Mouse (Mus musculus) CH12.LX (cell line): ENCODE data around the gene Tmem259. TPM values are rescaled to one million over a fixed set of nuclear protein-coding genes. Genes with fewer than 3 reads are reported as not detected.

Experiments
- DNase-seq: peaks from one replicate; pipeline ENCODE4 v3.0.0-alpha.2; 2013; ENCODE audit errors: extremely low read depth
- H3K27ac ChIP-seq: 2 replicates; pipeline ENCODE4 v1.5.1; 2012; ENCODE audit warnings: low read depth, mild to moderate bottlenecking, control low read depth, moderate library complexity; ENCODE audit not compliant: insufficient read depth
- H3K27me3 ChIP-seq: replicated peaks from 2 replicates; pipeline ENCODE3; 2012; ENCODE audit warnings: inconsistent platforms
- H3K36me3 ChIP-seq, 2 experiments: replicated peaks in 1 of 2; 2 replicates each; pipeline versions ENCODE3 to v1.6.1; 2012; ENCODE audit warnings: inconsistent platforms in 1 of 2, low read length in 1 of 2, mild to moderate bottlenecking in 1 of 2, mixed read lengths in 1 of 2, moderate library complexity in 1 of 2; ENCODE audit not compliant: control insufficient read depth in 1 of 2, insufficient read depth in 1 of 2
- H3K4me1 ChIP-seq, 2 experiments: 2 replicates each; pipeline ENCODE4 v1.6.1; 2012; ENCODE audit warnings: inconsistent platforms in 1 of 2, moderate library complexity in 1 of 2; ENCODE audit not compliant: insufficient read depth in 2 of 2, control insufficient read depth in 1 of 2
- H3K4me2 ChIP-seq: 2 replicates; pipeline ENCODE4 v1.6.1; 2012; ENCODE audit warnings: low read depth, mild to moderate bottlenecking, control low read depth; ENCODE audit not compliant: poor library complexity, insufficient read depth, severe bottlenecking
- H3K4me3 ChIP-seq, 3 experiments: fragments of 150-350 bp in 1 of 3; sonication (generic) in 1 of 3; replicated peaks in 1 of 3; 2 replicates each; pipeline versions ENCODE3 to v1.5.1; 2011 to 2012; ENCODE audit warnings: low read depth in 2 of 3, low read length in 2 of 3, mild to moderate bottlenecking in 2 of 3, moderate library complexity in 2 of 3, control low read depth in 1 of 3, improper control_type of control experiment in 1 of 3, inconsistent platforms in 1 of 3, mixed read lengths in 1 of 3; ENCODE audit not compliant: poor library complexity in 1 of 3
- H3K79me2 ChIP-seq: replicated peaks from 2 replicates; pipeline ENCODE4 v1.6.1; 2012; ENCODE audit warnings: mild to moderate bottlenecking, moderate library complexity; ENCODE audit not compliant: control insufficient read depth, poor library complexity, insufficient read depth, severe bottlenecking; ENCODE audit errors: extremely low read depth
- H3K9ac ChIP-seq: 2 replicates; pipeline ENCODE4 v1.6.1; 2012; ENCODE audit warnings: low read depth, mild to moderate bottlenecking, control low read depth, moderate library complexity; ENCODE audit not compliant: insufficient read depth
- H3K9me3 ChIP-seq: replicated peaks from 2 replicates; pipeline ENCODE3; 2012; ENCODE audit warnings: low read length, inconsistent platforms, mixed read lengths
- CHD1 ChIP-seq: IDR thresholded peaks from 2 replicates; pipeline ENCODE4 v1.6.1; 2012; ENCODE audit warnings: low read depth, low read length, improper control_type of control experiment, inconsistent platforms
- CHD2 ChIP-seq: IDR thresholded peaks from 2 replicates; pipeline ENCODE4 v1.6.1; 2011; ENCODE audit warnings: low read length, improper control_type of control experiment
- EP300 ChIP-seq: IDR thresholded peaks from 2 replicates; pipeline ENCODE4 v1.6.1; 2011; ENCODE audit warnings: low read length, improper control_type of control experiment
- ETS1 ChIP-seq: conservative IDR thresholded peaks from 2 replicates; pipeline ENCODE4 v1.6.1; 2012; ENCODE audit warnings: low read depth, mild to moderate bottlenecking, inconsistent platforms, low read length, improper control_type of control experiment, moderate library complexity
- GABPA ChIP-seq: IDR thresholded peaks from 2 replicates; pipeline ENCODE4 v1.6.1; 2012; ENCODE audit warnings: low read depth, low read length, improper control_type of control experiment, inconsistent platforms; ENCODE audit not compliant: insufficient replicate concordance
- IRF4 ChIP-seq: IDR thresholded peaks from 2 replicates; pipeline ENCODE4 v1.6.1; 2014; ENCODE audit warnings: low read depth, mild to moderate bottlenecking, inconsistent platforms, low read length, improper control_type of control experiment
- JUND ChIP-seq: conservative IDR thresholded peaks from 2 replicates; pipeline ENCODE4 v1.6.1; 2011; ENCODE audit warnings: low read depth, low read length, improper control_type of control experiment
- MXI1 ChIP-seq: IDR thresholded peaks from 2 replicates; pipeline ENCODE4 v1.6.1; 2011; ENCODE audit warnings: mild to moderate bottlenecking, low read depth, low read length, improper control_type of control experiment
- NRF1 ChIP-seq: IDR thresholded peaks from 2 replicates; pipeline ENCODE4 v1.6.1; 2014; ENCODE audit warnings: low read depth, mild to moderate bottlenecking, inconsistent platforms, low read length, improper control_type of control experiment, moderate library complexity
- POLR2AphosphoS2 ChIP-seq: IDR thresholded peaks from 2 replicates; pipeline ENCODE4 v1.6.1; 2011; ENCODE audit warnings: low read depth, low read length, improper control_type of control experiment
- SIN3A ChIP-seq: IDR thresholded peaks from 2 replicates; pipeline ENCODE4 v1.6.1; 2012; ENCODE audit warnings: low read length, improper control_type of control experiment, inconsistent platforms
- TBP ChIP-seq: conservative IDR thresholded peaks from 2 replicates; pipeline ENCODE4 v1.6.1; 2011; ENCODE audit warnings: low read depth, low read length, improper control_type of control experiment
- UBTF ChIP-seq: IDR thresholded peaks from 2 replicates; pipeline ENCODE4 v1.6.1; 2012; ENCODE audit warnings: low read depth, mild to moderate bottlenecking, inconsistent platforms, low read length, improper control_type of control experiment, moderate library complexity
- USF1 ChIP-seq: IDR thresholded peaks from 2 replicates; pipeline ENCODE4 v1.6.1; 2014; ENCODE audit warnings: low read depth, mild to moderate bottlenecking, inconsistent platforms, low read length, improper control_type of control experiment
- USF2 ChIP-seq: conservative IDR thresholded peaks from 2 replicates; pipeline ENCODE4 v1.6.1; 2011; ENCODE audit warnings: low read depth, low read length, improper control_type of control experiment
- ZKSCAN1 ChIP-seq: IDR thresholded peaks from 2 replicates; pipeline ENCODE4 v1.6.1; 2012; ENCODE audit warnings: low read depth, inconsistent platforms, low read length, improper control_type of control experiment, borderline replicate concordance
- ZMIZ1 ChIP-seq: IDR thresholded peaks from 2 replicates; pipeline ENCODE4 v1.6.1; 2012; ENCODE audit warnings: low read depth, mild to moderate bottlenecking, inconsistent platforms, low read length, improper control_type of control experiment
- ZNF384 ChIP-seq: IDR thresholded peaks from 2 replicates; pipeline ENCODE4 v1.6.1; 2012; ENCODE audit warnings: low read depth, low read length, improper control_type of control experiment, inconsistent platforms
- dilution Hi-C: fragments of 300-500 bp; cut with MboI; formaldehyde crosslinking; loops from 2 replicates; pipeline ENCODE4 v1.14.3; 2020; ENCODE audit warnings: low sequenced_read_pairs; ENCODE audit not compliant: extremely low pct_unique_long_range_greater_than_20kb, extremely low pct_ligation_motif_present
- in situ Hi-C: fragments of 300-500 bp; cut with MboI; formaldehyde crosslinking; loops from 3 replicates; pipeline ENCODE4 v1.14.3; 2019; ENCODE audit warnings: low sequenced_read_pairs, low pct_ligation_motif_present, low pct_unique_long_range_greater_than_20kb, mixed read lengths
- polyA plus RNA-seq: library from polyadenylated mRNA; unstranded; fragments of >175 nt; gene quantifications from 2 replicates; pipeline ENCODE4 v1.2.1, GENCODE M21; 2012; ENCODE audit warnings: low read depth; ENCODE audit not compliant: insufficient read length
- total RNA-seq, 2 experiments: library from RNA; depleted of rRNA; stranded (reverse); fragments of 300-350 nt in 1 of 2; fragments of >200 nt in 1 of 2; gene quantifications; 2 replicates each; pipeline ENCODE4 v1.2.3; 2012 to 2014

Tmem259 gene
- total and polyA plus RNA-seq, 3 experiments: 50.1 to 84.2 (median 71.7) TPM

- in situ Hi-C loops (no loop called here), dilution Hi-C loops (no loop called here)
- peaks cover 18% of the 10 kb centered on the region for H3K79me2 ChIP-seq
- H3K27ac ChIP-seq: no peak overlapping the region
- no peak for TF ChIP-seq ZNF384
- TF ChIP-seq EP300: no peak
- no peak for TF ChIP-seq ETS1
- no peak for TF ChIP-seq TBP
- TF ChIP-seq JUND: no peak
- TF ChIP-seq GABPA: no peak
- TF ChIP-seq CHD2: no peak
- TF ChIP-seq USF1: no peak
- no peak for TF ChIP-seq UBTF
- no peak for TF ChIP-seq ZMIZ1
- no peak for TF ChIP-seq USF2
- TF ChIP-seq SIN3A: no peak
- no peak for TF ChIP-seq ZKSCAN1
- TF ChIP-seq CHD1: no peak
- no peak for TF ChIP-seq POLR2AphosphoS2
- H3K4me1 ChIP-seq: peaks cover 15 to 25% of the 10 kb centered on the region in 2 experiments
- H3K4me3 ChIP-seq: no peak overlapping the region
- H3K36me3 ChIP-seq: peaks cover 77 to 94% of the 10 kb centered on the region in 2 experiments
- no peaks in the 10 kb centered on the region for H3K27me3 ChIP-seq
- peaks cover 17% of the 10 kb centered on the region for H3K9me3 ChIP-seq
- H3K9ac ChIP-seq: no peak overlapping the region
- no peak for DNase-seq
- H3K4me2 ChIP-seq: no peak overlapping the region
Measured at GRCm38 (mm10) chr10:79977324-79977723, 6.8 kb downstream of the Tmem259 start.

DNA sequence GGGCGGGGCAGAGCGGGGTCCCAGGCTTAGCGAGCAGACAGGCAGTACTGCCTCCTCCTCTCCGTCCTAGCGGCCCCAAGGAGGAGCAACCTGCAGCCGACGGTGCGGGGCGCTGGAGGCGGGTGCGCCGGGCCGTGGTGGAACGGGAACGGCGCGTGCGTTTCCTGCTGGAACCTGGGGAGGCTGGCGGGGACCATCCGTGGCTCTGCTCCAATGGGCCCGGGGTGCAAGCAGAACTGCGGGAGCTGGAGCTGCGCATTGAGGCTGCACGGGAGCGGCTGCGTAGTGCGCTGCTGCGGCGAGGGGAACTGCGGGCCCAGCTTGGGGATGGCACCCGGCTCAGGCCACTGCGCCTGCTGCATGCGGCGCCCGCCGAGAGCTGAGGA, 7.4 kb downstream of the Tmem259 start:
- Histone ChIP-seq H3K9ac (no peak overlapping the region), H3K4me3 (no peak overlapping the region), H3K27ac (no peak overlapping the region), H3K36me3 (peaks cover 77 to 95% of the 10 kb centered on the region in 2 experiments), H3K4me1 (peaks cover 13 to 21% of the 10 kb centered on the region in 2 experiments), H3K27me3 (no peaks in the 10 kb centered on the region), H3K79me2 (peaks cover 13% of the 10 kb centered on the region), H3K4me2 (no peak overlapping the region), H3K9me3 (peaks cover 17% of the 10 kb centered on the region)
- in situ Hi-C loops (no loop called here), dilution Hi-C loops (no loop called here)
- no peak for DNase-seq
- TF ChIP-seq NRF1 (no peak), IRF4 (no peak), MXI1 (no peak), GABPA (no peak)
